Mouse (Mus musculus): ENCODE measurements at regions not wholly inside any gene's neighbourhood (a gene's known extent, or its start where the extent isn't known, plus 50 kb on each side); places are given as distances from the start of the nearest gene placed in this dataset.

DNA sequence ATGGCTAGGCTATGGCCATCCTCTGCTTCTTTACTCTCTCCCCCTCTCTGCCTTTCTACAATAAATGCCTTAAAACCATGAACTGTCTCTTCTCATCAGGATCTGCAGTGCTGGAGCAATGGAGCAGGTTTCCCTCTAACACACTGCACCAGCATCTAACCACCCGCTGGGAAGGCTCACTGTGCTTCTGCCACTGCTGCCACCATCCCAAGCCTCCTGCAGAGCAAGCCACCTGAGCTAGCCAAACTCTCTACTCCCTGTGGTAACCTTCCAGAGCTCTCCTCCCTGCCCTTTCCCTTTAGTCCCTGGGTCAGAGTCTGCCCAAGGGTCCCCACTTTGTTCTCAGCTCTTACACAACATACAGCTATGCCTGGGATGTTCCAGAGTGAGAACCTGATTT is 107.3 kb upstream of the 4933402E13Rik start:
- TF ChIP-seq POLR2A (IDR thresholded peaks at IDR 0.05; ENCODE audit: borderline replicate concordance, extremely low read depth, insufficient read depth, insufficient read length, poor library complexity, severe bottlenecking) = no peak
- no peak for TF ChIP-seq CTCF (IDR thresholded peaks at IDR 0.05; ENCODE audit: borderline replicate concordance, extremely low read depth, insufficient read depth, insufficient read length)
